Mouse (Mus musculus) megakaryocyte, embryonic 14.5 days (primary cell): Measurements from ENCODE around the gene Olfm2.

Source experiments
- FLI1 ChIP-seq: IDR thresholded peaks from 2 replicates; pipeline ENCODE4 v1.6.1; 2012; ENCODE audit warnings: low read length, inconsistent platforms, mixed read lengths
- GATA1 ChIP-seq: IDR thresholded peaks from 3 replicates; pipeline ENCODE4 v1.6.1; 2012; ENCODE audit warnings: mixed read lengths, low read length, inconsistent platforms, borderline replicate concordance

DNA sequence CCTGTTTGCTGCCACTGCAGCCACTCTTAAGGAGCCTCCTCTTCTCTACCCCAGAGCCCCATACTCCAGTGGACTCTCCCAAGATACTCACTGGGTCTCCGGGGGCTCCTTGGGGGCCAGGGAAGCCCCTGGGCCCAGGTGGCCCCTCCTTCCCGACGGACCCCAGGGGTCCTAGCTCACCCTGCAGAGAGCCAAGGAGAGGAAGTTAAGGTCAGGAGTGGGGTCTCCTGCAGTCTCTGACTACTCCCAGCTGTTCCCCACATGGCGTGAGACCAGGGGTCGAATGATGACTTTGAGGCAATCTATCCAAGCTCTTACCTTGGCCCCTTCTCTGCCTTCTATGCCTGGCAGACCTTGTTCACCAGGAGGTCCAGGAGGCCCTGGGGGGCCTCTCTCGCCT lies 38.9 kb upstream of the Olfm2 start:
- TF ChIP-seq GATA1 (no peak), FLI1 (no peak)
